Mouse (Mus musculus): ENCODE measurements at regions not wholly inside any gene's neighbourhood (a gene's known extent, or its start where the extent isn't known, plus 50 kb on each side); places are given as distances from the start of the nearest gene placed in this dataset.

DNA sequence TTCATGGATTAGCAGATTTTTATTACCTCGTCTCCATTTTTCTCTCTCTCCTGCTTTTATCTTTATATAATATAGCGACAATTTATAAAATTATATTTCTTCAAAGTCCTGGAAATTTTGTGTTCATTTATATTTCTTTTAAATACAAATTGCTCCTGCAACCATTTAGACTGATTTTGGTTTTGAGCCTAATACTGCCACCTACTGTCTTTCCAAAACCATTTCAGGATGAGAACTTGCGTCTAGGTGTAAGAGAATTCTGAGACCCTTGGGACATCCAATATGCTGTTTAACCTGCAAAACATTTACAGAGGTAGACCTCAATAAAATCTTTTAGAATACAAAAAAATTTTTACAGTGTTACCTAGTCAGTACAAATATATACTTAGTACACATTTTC, 158.1 kb downstream of the Gm6377 start:
- DNase-seq (ENCODE audit: low spot score) = peak; percentile 9

DNA sequence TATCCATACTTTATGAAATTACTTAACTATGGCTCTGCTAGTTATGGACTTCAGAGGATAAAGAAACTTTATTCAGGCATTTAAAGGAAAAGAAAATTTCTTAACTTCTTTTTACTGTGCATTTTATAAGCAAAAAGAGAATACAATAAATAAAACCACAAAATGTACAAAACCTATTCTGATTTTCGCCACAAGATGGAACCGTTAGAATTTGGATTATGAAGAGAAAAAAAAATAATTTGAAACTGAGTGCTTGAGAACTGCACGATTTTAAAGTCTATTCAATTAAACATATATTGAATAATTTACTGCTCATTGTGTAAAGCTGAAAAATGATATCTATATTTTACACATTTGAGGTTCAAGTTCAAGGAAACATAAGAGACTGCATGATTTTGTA, 196.4 kb downstream of the Gm6377 start:
- DNase-seq (ENCODE audit: low spot score) = peak; percentile 0

DNA sequence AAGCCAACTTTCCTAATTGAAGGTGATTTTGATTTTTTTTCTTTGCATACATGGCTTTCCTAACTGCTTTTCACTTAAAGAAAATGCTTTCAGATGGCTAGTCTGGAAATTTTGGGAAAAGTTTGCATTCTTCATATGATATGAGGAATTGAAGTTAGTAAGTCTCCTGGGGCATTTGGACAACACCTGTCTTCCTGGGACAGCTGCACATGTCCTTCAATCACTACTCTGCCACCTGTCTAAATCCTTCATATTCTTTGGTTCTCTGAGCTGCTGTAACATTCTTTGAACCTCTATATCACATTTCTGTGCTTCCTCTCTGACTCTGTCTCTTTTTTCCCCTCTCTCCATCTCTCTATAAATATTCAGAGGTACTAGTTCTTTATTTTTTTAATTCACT, 246.4 kb downstream of the Gm6377 start:
- DNase-seq (ENCODE audit: low spot score) = no peak
